Mouse (Mus musculus) erythroblast, adult 5-6 weeks (primary cell): Measurements from ENCODE around the gene Taok3. TPM values are rescaled to one million over a fixed set of nuclear protein-coding genes. Genes with fewer than 3 reads are reported as not detected.

Source experiments
- ATAC-seq: replicated peaks from 2 replicates; pipeline ENCODE4 v1.8.0; 2016; ENCODE audit warnings: moderate number of reproducible peaks, mild to moderate bottlenecking, moderate TSS enrichment, inconsistent platforms; ENCODE audit not compliant: poor library complexity, low FRiP score, severe bottlenecking
- total RNA-seq, 2 experiments: library from RNA; stranded (forward) in 1 of 2; stranded (reverse) in 1 of 2; fragments of 150-400 nt in 1 of 2; fragments of 200-764, 138-1000 nt in 1 of 2; gene quantifications; 2 replicates each; pipeline versions ENCODE4 v1.2.3 to v1.2.4; 2015 to 2017; ENCODE audit warnings: low replicate concordance in 2 of 2

Taok3 gene
- total RNA-seq, 2 experiments from 2014 or later = 28.4 to 32.5 TPM

GRCm38 (mm10) chr5:117323751-117324150 lies 203.8 kb downstream of the Taok3 start:
- ATAC-seq = no peak

Other genes with a start within 250 kb of the Taok3 start
- gene Suds3, start 4.0 kb upstream of the Taok3 start, total RNA-seq (2015; ENCODE audit: low replicate concordance) = 20.7 and 25.0 TPM in 2 replicates
- 73.7 and 98.8 TPM in 2 replicates for gene Suds3, start 4.0 kb upstream of the Taok3 start, total RNA-seq (2017; ENCODE audit: low replicate concordance)
- 43.4 and 51.4 TPM in 2 replicates for gene Pebp1, start 167.5 kb downstream of the Taok3 start, total RNA-seq (2015; ENCODE audit: low replicate concordance)
- gene Pebp1, start 167.5 kb downstream of the Taok3 start, total RNA-seq (2017; ENCODE audit: low replicate concordance) = 11.4 and 17.4 TPM in 2 replicates
- 0.84 TPM in 1 of 2 replicates, not detected in the other for gene Vsig10, start 199.0 kb downstream of the Taok3 start, total RNA-seq (2015; ENCODE audit: low replicate concordance)
- 0.70 and 2.7 TPM in 2 replicates for gene Vsig10, start 199.0 kb downstream of the Taok3 start, total RNA-seq (2017; ENCODE audit: low replicate concordance)
- gene Wsb2, start 237.2 kb downstream of the Taok3 start, total RNA-seq (2015; ENCODE audit: low replicate concordance) = 2.9 and 5.6 TPM in 2 replicates
- gene Wsb2, start 237.2 kb downstream of the Taok3 start, total RNA-seq (2017; ENCODE audit: low replicate concordance) = 3.1 and 4.2 TPM in 2 replicates